Mouse (Mus musculus) heart, adult 18-20 months (tissue): ENCODE results near the gene Sema4g. TPM values are rescaled to one million over a fixed set of nuclear protein-coding genes. Genes with fewer than 3 reads are reported as not detected.
"Not testable (repeated sequence)": the region's sequence is repeated elsewhere in the genome, so short reads cannot be mapped to it uniquely, and the experiment has no call there.

ENCODE experiments used
- DNase-seq, 2 experiments: peaks; one replicate each; pipeline ENCODE4 v3.0.0; 2021 to 2022; ENCODE audit warnings: mixed read lengths in 1 of 2
- total RNA-seq, 2 experiments: library from RNA; stranded (reverse); gene quantifications; 2 replicates each; pipeline ENCODE4 v1.2.3; 2021

The Sema4g gene
- total RNA-seq, 2 experiments from 2014 or later = 0.28 to 0.50 TPM

DNA sequence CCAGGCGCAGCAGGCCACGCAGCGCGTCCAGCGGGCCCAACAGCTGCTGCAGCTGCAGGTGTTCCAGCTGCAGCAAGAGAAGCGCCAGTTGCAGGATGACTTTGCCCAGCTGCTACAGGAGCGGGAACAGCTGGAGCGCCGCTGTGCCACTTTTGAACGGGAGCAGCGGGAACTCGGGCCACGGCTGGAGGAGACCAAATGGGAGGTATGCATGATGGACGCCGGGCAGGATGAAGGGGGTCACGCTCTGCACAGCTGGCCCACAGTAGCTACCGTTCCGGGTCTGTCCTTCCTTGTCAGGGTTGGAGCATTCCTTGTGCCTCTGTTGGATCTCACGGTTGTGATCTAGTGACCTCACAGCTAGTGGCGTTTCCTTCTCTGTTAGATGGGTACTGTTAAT, 35.9 kb downstream of the Sema4g start:
- DNase-seq = no peak

DNA sequence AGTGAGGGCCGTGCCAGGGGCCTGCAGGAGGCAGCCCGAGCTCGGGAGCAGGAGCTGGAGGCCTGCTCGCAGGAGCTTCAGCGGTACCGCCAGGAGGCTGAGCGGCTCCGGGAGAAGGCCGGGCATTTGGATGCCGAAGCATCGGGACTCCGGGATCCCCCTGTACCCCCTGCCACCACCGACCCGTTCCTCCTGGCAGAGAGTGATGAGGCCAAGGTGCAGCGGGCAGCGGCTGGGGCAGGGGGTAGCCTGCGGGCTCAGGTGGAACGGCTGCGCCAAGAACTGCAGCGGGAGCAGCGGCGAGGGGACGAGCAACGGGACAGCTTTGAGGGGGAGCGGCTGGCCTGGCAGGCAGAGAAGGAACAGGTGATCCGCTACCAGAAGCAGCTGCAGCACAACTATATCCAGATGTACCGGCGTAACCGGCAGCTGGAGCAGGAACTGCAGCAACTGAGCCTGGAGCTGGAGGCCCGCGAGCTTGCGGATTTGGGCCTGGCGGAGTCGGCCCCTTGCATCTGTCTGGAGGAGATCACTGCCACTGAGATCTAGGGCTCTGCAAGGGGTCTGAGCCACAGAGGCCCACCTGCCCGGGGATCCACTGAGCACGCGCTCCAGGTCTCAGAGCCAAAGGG, 37.2 kb downstream of the Sema4g start:
- peak in 1 of 2 experiments; percentile 9 for DNase-seq

GRCm38 (mm10) chr19:45026958-45027670, 38.2 kb downstream of the Sema4g start:
- DNase-seq = peak; percentile 72 to 75

DNA sequence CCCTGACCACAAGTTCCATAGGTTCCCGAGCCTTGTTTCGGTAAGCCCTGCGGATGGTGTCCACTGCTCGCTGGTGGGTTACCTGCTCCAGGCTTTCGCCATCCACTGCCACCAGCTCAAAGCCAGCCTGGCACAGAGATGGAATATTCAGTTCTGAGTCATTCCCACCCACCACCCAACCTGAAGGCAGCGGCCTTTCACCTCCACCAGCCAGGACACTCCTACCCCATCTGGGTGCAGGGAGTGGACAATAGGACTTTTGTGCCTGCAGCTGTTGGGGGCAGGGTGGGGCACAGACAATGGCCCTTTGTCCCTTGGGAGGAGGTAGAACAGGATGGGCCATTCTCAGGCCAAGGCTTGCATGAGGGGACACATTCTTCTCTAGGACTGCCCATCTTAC, 38.9 kb downstream of the Sema4g start:
- peak in 1 of 2 experiments; percentile 32 for DNase-seq

DNA sequence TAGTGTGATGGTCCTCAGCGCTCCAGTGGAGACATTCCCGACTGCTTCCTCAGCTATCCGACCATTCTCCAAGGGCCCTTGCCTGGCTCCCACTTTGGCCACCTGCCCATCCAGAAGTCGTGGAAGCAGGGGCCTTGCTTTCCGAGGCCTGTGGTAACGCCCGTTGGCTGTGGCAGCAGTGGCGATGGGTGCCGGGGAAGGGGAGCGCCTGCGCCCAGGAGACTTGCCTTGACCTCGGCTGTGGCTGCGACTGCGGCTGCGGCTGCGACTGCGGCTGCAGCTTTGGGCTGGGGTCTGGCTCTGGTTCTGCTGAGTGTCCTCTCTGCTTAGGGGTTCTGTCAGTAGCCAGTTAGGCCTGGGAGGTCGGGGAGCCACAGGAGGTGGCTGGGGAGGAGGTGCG, 39.8 kb downstream of the Sema4g start:
- peak in 1 of 2 experiments; percentile 13 for DNase-seq

DNA sequence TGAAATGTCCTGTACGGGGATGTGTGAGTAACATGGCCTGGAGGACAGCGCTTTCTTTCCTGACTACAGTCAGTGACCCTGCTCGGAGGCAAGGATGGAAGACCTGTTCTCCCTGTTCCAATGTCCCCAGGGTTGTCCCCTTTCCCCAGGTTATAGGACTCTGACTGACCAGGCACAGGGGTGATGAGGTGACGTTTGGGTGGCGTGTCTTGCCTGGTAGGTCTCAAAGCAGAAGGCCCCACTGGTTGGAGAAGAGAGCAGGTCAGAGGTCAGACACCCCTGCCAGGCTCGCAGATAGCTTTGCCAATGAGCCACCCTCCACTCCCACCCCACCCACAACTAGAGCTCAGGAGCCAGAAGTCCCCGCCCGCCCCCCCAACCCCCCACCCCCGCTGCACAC, 40.7 kb downstream of the Sema4g start:
- DNase-seq = no peak

DNA sequence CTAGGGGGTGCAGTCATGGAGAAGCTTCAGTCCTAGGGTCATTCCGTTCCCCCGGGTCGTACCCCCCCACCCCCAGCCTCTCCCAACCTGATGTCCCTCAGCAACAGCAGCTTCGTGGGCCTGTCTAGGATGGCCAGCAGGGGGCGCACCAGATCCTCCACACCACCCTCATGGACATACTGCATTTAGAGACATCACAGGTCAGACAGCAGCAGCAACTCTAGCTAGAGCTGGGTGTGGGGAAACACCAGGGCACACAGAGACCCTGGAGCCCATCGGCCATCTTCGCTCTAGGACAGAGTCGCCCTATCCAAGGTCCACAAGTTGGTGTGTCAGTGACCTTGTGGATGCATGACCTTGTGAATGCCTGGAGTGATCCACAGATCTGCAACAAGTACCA, 41.2 kb downstream of the Sema4g start:
- peak in 1 of 2 experiments; percentile 78 for DNase-seq

- peak; percentile 86 to 88 for DNase-seq
These were observed 42.1 kb downstream of the Sema4g start for GRCm38 (mm10) chr19:45030746-45031693.

DNA sequence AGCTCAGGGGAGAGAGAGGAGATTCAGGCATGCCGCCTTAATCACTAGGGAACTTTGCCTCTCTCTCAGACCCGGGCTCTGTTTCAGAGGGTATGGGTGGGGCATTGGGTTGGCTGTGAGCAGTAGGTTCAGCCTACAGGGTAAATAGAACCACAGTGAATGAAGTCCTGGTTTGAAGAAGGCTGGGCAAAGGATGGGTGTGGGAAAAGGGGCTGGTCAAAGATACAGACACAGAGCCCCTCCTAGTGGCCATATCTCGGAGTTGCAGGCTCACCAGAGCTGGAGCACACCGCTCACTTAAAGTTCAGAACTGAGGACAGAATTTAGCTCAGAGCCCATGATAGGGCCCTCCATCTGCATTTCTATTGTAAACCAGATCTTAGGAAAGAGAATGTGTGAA, 42.9 kb downstream of the Sema4g start:
- peak; percentile 75 to 88 for DNase-seq

DNA sequence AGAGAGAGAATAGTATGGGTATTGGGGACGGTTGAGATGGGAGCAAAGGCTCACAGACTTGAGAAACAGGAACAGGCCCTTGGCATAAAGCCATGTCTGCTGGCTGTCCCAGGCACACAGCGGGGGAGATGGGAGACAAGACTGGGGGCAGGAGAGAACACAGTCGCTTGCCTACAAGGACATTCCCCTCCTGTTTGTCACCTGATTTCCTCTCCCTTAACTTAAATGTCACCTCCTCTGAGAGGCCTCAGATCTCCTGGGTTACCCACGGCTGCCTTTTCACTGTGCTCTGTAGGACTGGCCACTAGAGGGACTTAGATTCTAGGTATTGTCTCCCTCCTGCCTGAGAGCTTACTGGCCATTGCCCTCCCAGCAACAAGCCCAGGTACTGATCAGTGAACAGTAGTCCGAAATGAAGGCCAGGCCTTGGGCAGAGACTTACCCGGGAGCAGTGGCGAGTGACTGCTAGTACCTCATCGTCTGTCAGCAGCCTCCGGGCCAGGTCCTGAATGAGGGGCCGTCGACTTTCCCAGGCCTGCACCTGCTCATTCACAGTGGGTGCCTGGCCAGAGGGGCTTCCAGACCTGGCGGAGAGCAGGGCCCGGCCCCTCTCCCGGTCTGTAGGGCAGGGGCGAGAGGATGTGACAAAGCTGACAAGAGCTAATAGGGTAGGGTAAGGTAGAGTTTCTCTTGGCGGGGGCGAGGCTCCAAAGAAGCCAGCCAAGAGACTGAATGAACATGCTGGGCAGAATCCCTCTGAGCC, 43.9 kb downstream of the Sema4g start:
- peak in 1 of 2 experiments; percentile 45 for DNase-seq

- DNase-seq = peak in 1 of 2 experiments; percentile 59
These were observed 48.0 kb downstream of the Sema4g start for GRCm38 (mm10) chr19:45036867-45037266.

GRCm38 (mm10) chr19:45038198-45038597, 49.3 kb downstream of the Sema4g start:
- not testable (repeated sequence) for DNase-seq

DNA sequence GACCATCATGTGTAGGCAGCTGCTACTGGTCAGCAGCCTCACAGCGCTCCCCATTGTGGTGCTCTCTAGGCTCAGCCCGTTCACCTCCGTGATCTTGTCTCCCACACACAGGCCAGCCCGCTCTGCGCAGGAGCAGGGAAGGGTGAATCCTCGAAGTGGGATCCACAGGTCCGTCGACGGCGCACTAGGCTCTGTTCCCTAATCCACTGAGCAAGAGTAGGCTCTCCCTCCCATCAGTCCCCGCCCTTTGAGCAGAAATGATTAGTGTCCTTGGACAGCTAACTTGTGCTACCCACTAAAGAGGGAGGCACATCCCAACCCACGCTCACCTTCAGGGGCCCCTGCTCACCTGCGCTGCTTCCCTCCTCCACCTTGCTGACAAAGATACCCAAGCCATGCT, 51.3 kb downstream of the Sema4g start:
- DNase-seq = no peak

GRCm38 (mm10) chr19:45044389-45044927, 55.6 kb downstream of the Sema4g start:
- DNase-seq = no peak

GRCm38 (mm10) chr19:45045236-45045635, 56.3 kb downstream of the Sema4g start:
- DNase-seq = no peak

GRCm38 (mm10) chr19:45045651-45046050, 56.8 kb downstream of the Sema4g start, which contains the start of gene Pdzd7:
TSS of gene Pdzd7 (minus strand) at chr19:45045717.
- no peak for DNase-seq

- peak; percentile 86 to 88 for DNase-seq
These were observed 57.8 kb downstream of the Sema4g start for GRCm38 (mm10) chr19:45046523-45047321.

GRCm38 (mm10) chr19:45047417-45047934, 58.6 kb downstream of the Sema4g start, which contains the start of gene Sfxn3:
TSS of gene Sfxn3 (plus strand) at chr19:45047503.
- peak; percentile 97 for DNase-seq

GRCm38 (mm10) chr19:45047935-45048643, 59.2 kb downstream of the Sema4g start:
- peak; percentile 76 to 84 for DNase-seq
